Mouse (Mus musculus) adrenal gland (tissue): ENCODE data around the gene Cmtm6.

Source experiments
- intact Hi-C: fragments of 180-260 bp; cut with DNase I; formaldehyde crosslinking; loops from one replicate; pipeline ENCODE4 v1.15.1; 2025

Cmtm6 gene

GRCm38 (mm10) chr9:114767507-114767906 lies 36.6 kb downstream of the Cmtm6 start:
- intact Hi-C loops: no loop called here

- intact Hi-C loops: no loop called here
These were observed 37.1 kb downstream of the Cmtm6 start for GRCm38 (mm10) chr9:114768066-114768465.

DNA sequence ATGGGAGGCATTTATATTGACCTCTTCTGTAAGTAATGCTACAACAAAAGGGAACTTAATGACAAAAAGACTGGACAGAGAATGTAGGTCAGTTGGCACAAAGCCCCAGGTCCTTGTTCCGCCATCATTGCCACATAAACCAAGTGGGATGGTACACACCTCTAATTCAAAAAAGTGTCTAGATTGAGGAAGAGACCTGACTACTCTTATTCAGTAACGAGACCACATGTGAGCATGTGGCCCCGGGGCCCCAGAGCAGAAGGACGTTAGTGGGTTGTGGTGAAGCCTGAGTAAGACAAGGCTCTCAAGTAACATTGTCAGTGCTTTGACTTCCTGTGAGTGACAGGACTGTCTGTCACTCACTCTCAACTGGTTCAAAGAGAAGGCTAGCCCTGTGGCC lies 39.3 kb downstream of the Cmtm6 start:
- intact Hi-C loops: no loop called here

DNA sequence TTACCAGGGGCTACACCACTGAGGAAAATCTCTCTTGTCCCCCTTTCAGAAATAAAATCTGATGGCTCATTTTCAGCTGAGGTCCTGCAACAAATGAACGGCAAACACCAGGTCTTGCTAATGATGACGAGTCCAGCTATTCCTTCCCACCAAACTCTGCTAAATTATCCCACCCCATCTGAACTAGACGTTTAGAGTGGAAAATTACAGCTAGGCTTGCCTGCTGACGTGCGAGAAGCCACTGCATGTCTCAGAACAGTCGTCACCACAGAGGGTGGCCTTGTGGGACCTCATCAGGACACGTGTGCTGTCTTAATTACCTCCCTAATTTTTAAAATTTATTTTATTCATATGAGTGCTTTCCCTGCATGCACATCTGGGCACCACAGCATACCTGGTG lies 40.6 kb downstream of the Cmtm6 start:
- intact Hi-C loops: no loop called here

DNA sequence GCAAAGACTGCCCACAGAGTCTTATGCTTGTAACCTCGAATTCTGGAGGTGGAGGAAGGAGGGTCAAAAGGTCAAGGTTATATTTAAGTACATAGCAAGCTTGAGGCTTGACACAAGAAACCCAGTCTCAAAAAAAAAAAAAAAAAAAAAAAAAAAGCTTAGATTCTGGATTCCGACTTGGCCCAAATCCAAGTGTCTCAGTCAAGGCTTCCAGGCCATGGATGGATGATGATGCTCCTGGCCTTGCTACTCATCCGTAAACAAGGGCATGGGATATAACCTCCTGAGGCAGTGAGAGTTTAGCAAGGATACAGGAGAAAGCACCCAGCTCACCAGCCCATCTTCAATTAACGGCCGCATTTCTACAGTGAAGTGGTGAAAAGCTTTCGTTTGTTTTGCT lies 43.7 kb downstream of the Cmtm6 start:
- intact Hi-C loops: no loop called here

DNA sequence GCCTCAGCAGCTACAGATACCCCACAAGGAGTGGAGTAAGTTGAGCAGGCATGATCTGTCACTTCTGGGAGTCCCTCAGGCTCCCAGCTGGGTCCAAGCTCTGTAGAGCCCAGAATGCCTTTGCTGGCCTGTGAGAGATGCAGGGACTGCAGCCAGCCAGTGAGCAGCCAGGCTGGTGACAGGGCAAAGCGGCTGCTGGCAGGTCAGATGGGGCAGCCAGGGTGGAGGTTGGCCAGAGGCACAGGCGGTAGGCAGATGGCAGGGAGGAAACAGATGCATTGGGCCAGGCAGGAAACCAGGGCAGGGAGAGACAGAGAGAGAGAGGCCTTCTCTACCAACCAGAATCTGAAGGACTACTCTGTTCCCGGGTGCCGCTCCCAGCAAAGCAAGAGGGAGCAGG lies 44.4 kb downstream of the Cmtm6 start:
- intact Hi-C loops: no loop called here

GRCm38 (mm10) chr9:114776361-114776760 lies 45.4 kb downstream of the Cmtm6 start:
- intact Hi-C loops: no loop called here

DNA sequence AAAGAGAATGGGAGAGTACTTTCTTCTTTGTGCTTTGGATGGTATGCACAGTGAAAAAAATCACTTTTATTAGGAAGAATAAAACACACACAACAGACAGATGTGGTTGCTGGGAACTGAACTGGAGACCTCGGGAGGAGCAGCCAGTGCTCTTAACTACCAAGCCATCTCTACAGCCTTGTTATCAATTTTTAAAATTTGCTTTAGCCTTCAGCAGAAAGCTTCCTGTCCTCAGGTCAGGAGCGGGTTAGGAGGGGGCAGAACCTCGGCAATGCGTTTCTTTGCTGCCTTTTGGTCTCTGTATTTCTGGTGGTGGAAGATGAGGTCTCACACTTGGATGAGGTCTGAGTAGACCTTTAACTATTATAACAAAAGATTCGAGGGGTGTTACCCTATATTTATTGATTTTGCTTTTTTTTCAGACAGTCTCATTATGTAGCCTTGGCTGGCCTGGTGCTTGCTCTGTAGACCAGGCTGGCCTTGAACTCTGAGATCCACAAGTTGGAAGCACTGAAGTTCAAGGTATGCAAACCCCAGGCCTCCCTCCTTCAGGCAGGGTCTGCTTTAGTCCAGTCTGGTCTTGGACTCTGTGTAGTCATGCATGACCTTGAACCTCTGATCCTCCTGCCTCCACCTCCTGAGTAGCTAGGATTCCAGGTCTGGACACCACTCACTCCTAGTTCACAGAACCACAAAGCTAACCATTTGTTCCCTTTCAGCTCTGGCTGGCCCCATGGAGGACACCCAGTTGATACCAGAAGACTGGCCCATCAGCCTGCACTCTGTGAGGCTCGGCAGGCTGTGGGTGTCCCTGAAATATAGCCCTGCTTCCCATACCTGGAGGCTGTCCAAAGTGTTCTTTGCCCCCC lies 46.5 kb downstream of the Cmtm6 start:
- intact Hi-C loops: no loop called here

DNA sequence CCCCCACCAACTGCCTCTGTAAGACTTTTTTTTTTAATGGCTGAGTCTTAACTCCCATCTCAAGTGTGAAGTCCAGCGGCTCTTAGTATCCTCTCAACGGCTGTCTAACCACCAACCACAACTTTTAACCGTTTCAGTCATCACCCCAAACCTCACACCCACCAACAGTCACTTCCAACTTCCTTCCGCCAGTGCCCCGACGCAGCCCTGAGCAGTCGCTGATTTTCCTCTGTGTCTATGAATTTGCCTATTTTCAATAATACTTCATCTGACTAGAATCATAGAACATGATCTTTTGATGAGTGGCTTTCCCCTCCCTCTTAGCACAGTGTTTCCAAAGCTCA lies 47.1 kb downstream of the Cmtm6 start:
- intact Hi-C loops: no loop called here

DNA sequence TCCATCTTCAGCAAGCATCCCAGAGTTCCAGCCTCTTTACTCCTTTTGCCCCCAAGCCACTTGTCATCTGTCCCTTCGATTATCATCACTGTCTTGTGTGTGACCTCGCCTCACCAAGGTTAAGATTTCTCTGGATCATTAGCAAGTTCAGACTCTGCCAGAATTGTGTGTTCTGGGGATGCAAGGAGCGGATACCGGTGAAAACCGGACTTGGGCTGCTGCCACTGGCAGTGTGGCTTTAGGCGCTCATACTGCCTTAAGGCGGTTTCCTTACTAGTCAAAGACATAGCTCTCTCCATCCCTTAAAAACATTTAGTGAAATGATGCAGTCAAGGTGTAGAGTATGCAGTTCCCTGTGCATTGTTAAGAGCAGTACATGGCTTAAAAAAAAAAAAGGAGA lies 48.0 kb downstream of the Cmtm6 start:
- intact Hi-C loops: no loop called here

- intact Hi-C loops: no loop called here
These were observed 49.2 kb downstream of the Cmtm6 start for GRCm38 (mm10) chr9:114779984-114780745.

- intact Hi-C loops: no loop called here
These were observed 50.0 kb downstream of the Cmtm6 start for GRCm38 (mm10) chr9:114780746-114781525.

GRCm38 (mm10) chr9:114781526-114782212 lies 50.8 kb downstream of the Cmtm6 start, which contains the start of gene Cmtm7:
Gene Cmtm7 (minus strand): TSS chr9:114781856.
- intact Hi-C loops: no loop called here

- intact Hi-C loops: no loop called here
These were observed 54.7 kb downstream of the Cmtm6 start for GRCm38 (mm10) chr9:114785432-114786125.

DNA sequence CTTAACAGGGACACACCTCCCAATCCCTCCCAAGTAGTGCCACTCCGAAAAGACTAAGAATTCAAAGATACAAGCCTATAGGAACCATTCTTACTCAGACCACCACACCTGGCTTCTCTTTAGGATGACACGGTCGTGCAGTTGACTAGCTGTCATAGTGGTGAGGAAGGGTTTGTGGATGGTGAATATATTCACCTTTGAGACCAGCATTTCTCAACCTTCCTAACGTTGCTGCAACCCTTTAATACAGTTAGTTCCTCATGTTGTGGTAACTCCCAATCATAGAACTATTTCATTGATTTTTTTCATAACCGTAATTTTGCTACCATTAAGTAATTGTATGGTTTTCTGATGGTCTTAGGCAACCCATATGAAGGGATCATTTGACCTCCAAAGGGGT lies 56.2 kb downstream of the Cmtm6 start:
- intact Hi-C loops: no loop called here

DNA sequence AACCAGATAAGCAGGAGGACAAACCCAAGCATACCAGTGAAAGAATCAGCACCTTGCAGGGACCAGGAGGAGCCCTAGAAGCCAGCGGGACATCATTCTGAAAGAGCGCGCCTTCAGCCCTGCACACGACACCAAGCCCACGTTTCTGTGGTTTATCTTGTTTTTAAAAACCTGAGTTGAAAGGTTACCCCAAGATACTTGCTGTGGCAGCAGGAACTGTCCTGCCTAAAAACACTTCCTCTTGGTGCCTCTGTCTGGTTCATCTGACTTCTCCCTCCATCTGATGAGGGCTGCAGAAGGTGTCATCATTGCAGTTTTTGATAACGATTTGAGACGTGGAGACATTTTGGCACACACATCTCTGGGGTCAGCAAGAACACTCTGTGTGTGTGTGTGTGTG lies 56.8 kb downstream of the Cmtm6 start:
- intact Hi-C loops: no loop called here

- intact Hi-C loops: no loop called here
These were observed 57.8 kb downstream of the Cmtm6 start for GRCm38 (mm10) chr9:114788697-114789096.

GRCm38 (mm10) chr9:114789557-114789956 lies 58.6 kb downstream of the Cmtm6 start:
- intact Hi-C loops: no loop called here

GRCm38 (mm10) chr9:114789989-114790388 lies 59.1 kb downstream of the Cmtm6 start:
- intact Hi-C loops: no loop called here

DNA sequence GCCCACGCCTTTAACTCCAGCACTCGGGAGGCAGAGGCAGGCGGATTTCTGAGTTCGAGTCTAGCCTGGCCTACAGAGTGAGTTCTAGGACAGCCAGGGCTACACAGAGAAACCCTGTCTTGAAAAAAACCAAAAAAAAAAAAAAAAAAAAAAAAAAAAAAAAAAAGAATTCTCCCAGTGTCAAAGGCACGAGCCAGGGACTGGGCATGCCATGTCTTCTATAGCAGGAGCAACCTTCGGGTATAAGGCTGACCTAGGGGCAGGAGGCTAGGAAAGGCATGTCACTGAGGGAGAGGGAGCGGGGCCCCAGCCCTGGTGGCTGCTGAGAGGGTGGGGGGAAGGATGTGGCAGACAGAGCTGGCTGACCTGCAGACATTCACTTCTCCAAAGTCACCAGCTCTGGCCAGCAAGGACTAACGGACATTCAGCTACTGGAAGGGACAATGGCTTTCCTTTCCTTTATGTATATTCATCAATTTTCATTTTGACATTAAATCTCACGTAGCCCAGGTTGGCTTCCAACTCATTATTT lies 62.9 kb downstream of the Cmtm6 start:
- intact Hi-C loops: no loop called here
